In the genomic region with DNA sequence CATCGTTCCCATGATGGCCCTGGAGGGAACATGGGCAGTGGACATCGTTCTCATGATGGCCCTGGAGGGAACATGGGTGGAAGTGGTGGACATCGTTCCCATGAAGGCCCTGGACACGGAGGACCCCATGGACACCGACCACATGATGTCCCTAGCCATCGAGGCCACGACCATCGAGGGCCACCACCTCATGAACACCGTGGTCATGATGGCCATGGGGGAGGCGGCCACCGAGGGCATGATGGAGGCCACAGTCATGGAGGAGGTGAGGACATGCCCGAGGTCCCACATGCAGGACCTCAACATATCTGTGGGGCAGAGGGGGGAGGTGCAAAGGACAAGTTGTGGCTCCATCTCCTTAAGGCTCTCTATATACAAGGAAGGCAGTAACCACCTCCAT, we compare ENCODE assay signal across 1 mouse cellular context.
TF ChIP-seq lines count a peak whose summit lies in the region.

No protein-coding gene starts in this region.

TF ChIP-seq in myocyte, 11 proteins besides CTCF, POLR2A, EP300 and RAD21:
- TF ChIP-seq POLR2AphosphoS2 (IDR thresholded peaks at IDR 0.05; ENCODE audit: insufficient read length, low read depth) (peak; percentile 67), CEBPB (IDR thresholded peaks at IDR 0.05; ENCODE audit: insufficient read depth, poor library complexity, severe bottlenecking) (no peak)
